Mouse (Mus musculus) olfactory bulb, adult 2 months (tissue): ENCODE measurements around the gene Zfp846. TPM values are rescaled to one million over a fixed set of nuclear protein-coding genes. Genes with fewer than 3 reads are reported as not detected.

ENCODE experiments used
- H3K27ac ChIP-seq: fragments of 200-500 bp; 2 replicates; pipeline ENCODE4 v1.5.1; 2012; ENCODE audit warnings: low read depth, low read length; ENCODE audit not compliant: insufficient read depth
- H3K4me1 ChIP-seq: fragments of 200-500 bp; 2 replicates; pipeline ENCODE4 v1.6.1; 2012; ENCODE audit warnings: low read length; ENCODE audit not compliant: control insufficient read depth, insufficient read depth
- H3K4me3 ChIP-seq: fragments of 200-500 bp; 2 replicates; pipeline ENCODE4 v1.5.1; 2012; ENCODE audit warnings: mild to moderate bottlenecking, low read depth, low read length, moderate library complexity; ENCODE audit not compliant: insufficient read depth
- CTCF ChIP-seq: fragments of 200-500 bp; IDR thresholded peaks from 2 replicates; pipeline ENCODE4 v1.5.1; 2012; ENCODE audit warnings: low read depth, mild to moderate bottlenecking, low read length, moderate library complexity; ENCODE audit not compliant: insufficient read depth
- POLR2A ChIP-seq: fragments of 200-500 bp; IDR thresholded peaks from 2 replicates; pipeline ENCODE4 v1.6.1; 2012; ENCODE audit warnings: mild to moderate bottlenecking, low read depth, low read length, moderate library complexity; ENCODE audit not compliant: insufficient read depth
- whole genome bisulfite sequencing: fragments of 180-500 bp; shearing (Covaris S2); methylation state at CpG from one replicate; pipeline ENCODE4 v1.1.7; 2018; 5-methylcytosine and 5-hydroxymethylcytosine counted together
- polyA plus RNA-seq: library from polyadenylated mRNA; stranded (reverse); fragments of >200 nt; gene quantifications from 2 replicates; pipeline ENCODE4 v1.2.4, GENCODE M21; 2012; ENCODE audit warnings: low replicate concordance; ENCODE audit not compliant: missing spikeins, insufficient read depth, insufficient read length

Gene Zfp846
- polyA plus RNA-seq, 1 experiment: not detected

GRCm38 (mm10) chr9:20645121-20645520, 64.0 kb downstream of the Zfp846 start:
- Histone ChIP-seq H3K4me1 (peaks cover 17% of the 10 kb centered on the region), H3K4me3 (peak overlapping the region; percentile 80), H3K27ac (no peak overlapping the region)
- 6% methylated on average over 17 of the region's 17 CpGs for WGBS
- no peak for TF ChIP-seq POLR2A

- peaks cover 10% of the 10 kb centered on the region for H3K4me1 ChIP-seq
- under 1% methylated on average over 45 of the region's 45 CpGs for WGBS
- H3K27ac ChIP-seq: peak within 1 kb of the TSS; percentile 70
- no peak for TF ChIP-seq CTCF
- TF ChIP-seq POLR2A: peak; percentile 75
- H3K4me3 ChIP-seq: peak within 1 kb of the TSS; percentile 67
These were observed 70.6 kb downstream of the Zfp846 start, which contains the start of gene Pin1 for GRCm38 (mm10) chr9:20651602-20652259. Gene Pin1 (plus strand): TSS chr9:20652095.

GRCm38 (mm10) chr9:20652260-20652658, 71.2 kb downstream of the Zfp846 start:
- H3K4me1 ChIP-seq: peaks cover 10% of the 10 kb centered on the region
- H3K4me3 ChIP-seq: peak overlapping the region; percentile 67
- WGBS: 0% methylated on average over 25 of the region's 25 CpGs
- H3K27ac ChIP-seq: no peak overlapping the region
- TF ChIP-seq POLR2A: no peak
- TF ChIP-seq CTCF: no peak

GRCm38 (mm10) chr9:20653859-20654258, 72.8 kb downstream of the Zfp846 start:
- H3K4me1 ChIP-seq: peaks cover 14% of the 10 kb centered on the region
- WGBS: 81% methylated on average over 3 of the region's 3 CpGs
- no peak overlapping the region for H3K27ac ChIP-seq
- H3K4me3 ChIP-seq: no peak overlapping the region
- TF ChIP-seq CTCF (no peak), POLR2A (no peak)

Other genes with a start within 250 kb of the Zfp846 start
- gene Olfr18, start 245.2 kb upstream of the Zfp846 start, polyA plus RNA-seq: not detected in 2 replicates
- gene Zfp560, start 196.1 kb upstream of the Zfp846 start, polyA plus RNA-seq: not detected in 2 replicates
- gene Zfp26, start 121.1 kb upstream of the Zfp846 start, polyA plus RNA-seq: not detected in 2 replicates
- not detected in 2 replicates for gene Zfp426, start 88.5 kb upstream of the Zfp846 start, polyA plus RNA-seq
- gene Zfp266, start 59.9 kb upstream of the Zfp846 start, polyA plus RNA-seq: 158 TPM in 1 of 2 replicates, not detected in the other
- 162 TPM in 1 of 2 replicates, not detected in the other for gene Ubl5, start 61.6 kb downstream of the Zfp846 start, polyA plus RNA-seq
- not detected in 2 replicates for gene Fbxl12, start 63.5 kb downstream of the Zfp846 start, polyA plus RNA-seq
- gene Pin1, start 70.8 kb downstream of the Zfp846 start, polyA plus RNA-seq: not detected in 2 replicates
- not detected in 2 replicates for gene Olfm2, start 165.1 kb downstream of the Zfp846 start, polyA plus RNA-seq
- not detected in 2 replicates for gene Col5a3, start 233.8 kb downstream of the Zfp846 start, polyA plus RNA-seq
- not detected in 2 replicates for gene Rdh8, start 237.2 kb downstream of the Zfp846 start, polyA plus RNA-seq